Mouse (Mus musculus) megakaryocyte-erythroid progenitor cell, adult 5 weeks (primary cell): ENCODE measurements around the gene Golgb1. TPM values are rescaled to one million over a fixed set of nuclear protein-coding genes. Genes with fewer than 3 reads are reported as not detected.

Experiments used
- polyA plus RNA-seq: library from polyadenylated mRNA; stranded (reverse); fragments of >175 nt; gene quantifications from 2 replicates; pipeline ENCODE4 v1.2.3, GENCODE M21; 2012

Gene Golgb1
- 9.5 and 13.7 TPM in 2 replicates for polyA plus RNA-seq

GRCm38 (mm10) chr16:36874583-36875275 is at the start of gene Golgb1, which contains the start of gene Eaf2:
Golgb1 (plus strand) TSS chr16:36875140.
Eaf2 (minus strand) TSS chr16:36875003.

DNA sequence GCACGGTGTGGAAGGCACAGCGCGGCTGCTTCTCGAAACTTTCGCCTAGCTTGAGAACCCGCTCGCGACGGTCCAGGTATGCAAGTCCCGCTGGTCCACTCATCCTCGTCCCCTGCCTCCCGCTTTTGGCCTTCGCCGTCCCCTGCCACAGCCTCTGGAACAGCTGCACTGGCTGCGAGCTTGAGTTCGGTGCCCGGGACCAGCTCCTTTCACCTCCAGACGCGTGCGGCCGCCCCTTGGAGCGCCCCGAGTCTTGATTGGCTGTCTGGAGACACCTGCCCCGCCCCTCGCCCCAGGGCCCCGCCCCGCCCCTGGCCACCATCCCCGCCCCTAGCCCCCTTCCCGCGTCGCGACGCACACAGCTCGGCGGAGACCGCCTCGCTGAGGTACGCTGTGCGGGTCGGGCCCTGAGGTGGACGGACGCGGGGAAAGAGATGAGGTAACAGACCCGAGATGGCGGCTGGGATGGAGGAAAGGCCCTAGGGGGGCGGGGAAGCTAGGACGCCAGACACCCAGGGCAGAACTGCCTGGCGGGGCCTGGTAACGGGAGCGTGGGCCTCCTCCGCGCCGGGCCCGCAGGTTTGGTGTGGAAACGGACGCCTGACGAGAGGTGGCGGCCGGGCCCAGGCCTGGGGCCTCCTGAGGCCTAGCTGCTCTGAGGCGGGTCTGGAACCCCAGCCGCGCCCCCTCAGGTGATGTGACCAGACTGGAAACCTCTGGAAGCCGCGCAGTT is 46.7 kb upstream of the Golgb1 start, which contains the start of gene Iqcb1:
TSS of gene Iqcb1 (plus strand) at position 332 of the 733 bp plus-strand sequence.

DNA sequence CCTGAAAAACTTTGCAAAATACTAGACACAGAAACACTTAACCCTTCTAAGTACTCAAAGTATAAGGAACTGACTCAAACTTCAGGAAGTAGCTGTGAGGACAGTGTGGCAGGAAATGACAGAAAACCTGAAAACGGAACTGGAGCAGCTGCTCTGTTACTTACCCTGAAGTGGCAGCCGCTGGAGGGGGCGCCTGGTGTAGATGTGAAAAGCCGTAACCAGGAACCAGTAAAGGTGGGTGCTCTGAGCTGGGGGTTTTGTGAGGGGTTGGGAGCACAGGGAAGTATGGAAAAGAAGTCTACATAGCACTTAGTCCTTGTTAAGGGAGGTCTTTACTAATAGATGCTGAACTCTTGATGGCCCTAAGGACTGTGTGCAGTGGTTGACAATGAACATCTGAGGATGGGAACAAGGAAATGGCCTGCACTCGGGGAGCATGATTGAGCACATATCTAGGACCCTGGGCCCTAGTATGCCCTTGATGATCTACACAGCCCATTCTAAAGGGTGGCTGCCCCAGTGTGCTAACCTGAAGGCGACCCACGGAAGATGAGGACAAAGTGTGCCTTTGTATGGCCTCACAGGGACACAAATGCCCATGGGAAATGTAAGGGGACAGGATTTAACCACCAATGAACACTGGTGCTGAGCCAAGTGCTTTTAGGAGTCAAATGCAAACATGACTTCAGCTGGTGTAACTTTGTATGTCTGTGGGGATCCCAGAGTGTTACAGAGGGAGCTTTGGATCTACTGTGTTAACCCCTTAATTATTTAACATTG is 60.1 kb downstream of the Golgb1 start, which contains the start of gene Hcls1:
TSS of gene Hcls1 (plus strand) at position 143 of the 780 bp plus-strand sequence.

Other genes with a start within 250 kb of the Golgb1 start
- gene Cd86, start 209.1 kb upstream of the Golgb1 start, polyA plus RNA-seq: 0.28 and 0.30 TPM in 2 replicates
- 0.32 and 0.44 TPM in 2 replicates for gene Ildr1, start 181.2 kb upstream of the Golgb1 start, polyA plus RNA-seq
- 0.48 and 1.3 TPM in 2 replicates for gene Slc15a2, start 90.2 kb upstream of the Golgb1 start, polyA plus RNA-seq
- 2.1 and 4.8 TPM in 2 replicates for gene Iqcb1, start 46.8 kb upstream of the Golgb1 start, polyA plus RNA-seq
- 0.06 TPM in 2 replicates for gene Eaf2, start 137 bp upstream of the Golgb1 start, polyA plus RNA-seq
- 129 and 152 TPM in 2 replicates for gene Hcls1, start 59.8 kb downstream of the Golgb1 start, polyA plus RNA-seq
- gene Fbxo40, start 115.3 kb downstream of the Golgb1 start, polyA plus RNA-seq: 0.03 and 0.08 TPM in 2 replicates
- 3.4 and 4.0 TPM in 2 replicates for gene Polq, start 136.6 kb downstream of the Golgb1 start, polyA plus RNA-seq